Mouse (Mus musculus): ENCODE data around the gene Nmnat3. TPM values are rescaled to one million over a fixed set of nuclear protein-coding genes. Genes with fewer than 3 reads are reported as not detected.

Nmnat3 gene
- polyA plus RNA-seq, 1 experiment from 2014 or later, result 7.7 TPM

- Histone ChIP-seq H3K9me3 (ENCODE audit: control insufficient read depth, low read length) (no peaks in the 10 kb centered on the region), H3K4me3 (ENCODE audit: low read depth, low read length) (no peak overlapping the region), H3K9ac (ENCODE audit: low read length) (no peak overlapping the region), H3K4me2 (replicated peaks; ENCODE audit: low read depth) (no peak overlapping the region), H3K4me1 (replicated peaks; ENCODE audit: control insufficient read depth, insufficient read depth) (no peaks in the 10 kb centered on the region), H3K27me3 (ENCODE audit: control insufficient read depth, insufficient read depth, low read length) (no peaks in the 10 kb centered on the region), H3K27ac (replicated peaks) (no peak overlapping the region), H3K36me3 (ENCODE audit: control insufficient read depth, insufficient read depth, low read length) (no peaks in the 10 kb centered on the region)
- ATAC-seq (ENCODE audit: low FRiP score, low TSS enrichment) (no peak), DNase-seq (ENCODE audit: low spot score) (no peak)
- TF ChIP-seq CTCF (IDR thresholded peaks at IDR 0.05; ENCODE audit: low read depth) (no peak), EP300 (optimal IDR thresholded peaks at IDR 0.05) (no peak)
- 83% methylated on average over 3 of the region's 3 CpGs for WGBS
These were observed 67.7 kb downstream of the Nmnat3 start for GRCm38 (mm10) chr9:98354919-98355318.

GRCm38 (mm10) chr9:98361047-98361446 is 73.8 kb downstream of the Nmnat3 start:
- ATAC-seq (ENCODE audit: low FRiP score, low TSS enrichment), result no peak
- Histone ChIP-seq H3K36me3 (ENCODE audit: control insufficient read depth, insufficient read depth, low read length) (no peaks in the 10 kb centered on the region), H3K27me3 (ENCODE audit: control insufficient read depth, insufficient read depth, low read length) (no peaks in the 10 kb centered on the region), H3K4me1 (replicated peaks; ENCODE audit: control insufficient read depth, insufficient read depth) (no peaks in the 10 kb centered on the region), H3K4me2 (replicated peaks; ENCODE audit: low read depth) (no peak overlapping the region), H3K9ac (ENCODE audit: low read length) (no peak overlapping the region), H3K27ac (replicated peaks) (no peak overlapping the region), H3K9me3 (ENCODE audit: control insufficient read depth, low read length) (no peaks in the 10 kb centered on the region), H3K4me3 (ENCODE audit: low read depth, low read length) (no peak overlapping the region)
- TF ChIP-seq CTCF (IDR thresholded peaks at IDR 0.05; ENCODE audit: low read depth) (no peak), EP300 (optimal IDR thresholded peaks at IDR 0.05) (no peak)
- 45% methylated on average over 3 of the region's 3 CpGs for WGBS
- no peak for DNase-seq (ENCODE audit: low spot score)

- ATAC-seq (ENCODE audit: low FRiP score, low TSS enrichment) (no peak), DNase-seq (ENCODE audit: low spot score) (no peak)
- Histone ChIP-seq H3K4me1 (replicated peaks; ENCODE audit: control insufficient read depth, insufficient read depth) (no peaks in the 10 kb centered on the region), H3K27ac (replicated peaks) (no peak overlapping the region), H3K36me3 (ENCODE audit: control insufficient read depth, insufficient read depth, low read length) (no peaks in the 10 kb centered on the region), H3K4me3 (ENCODE audit: low read depth, low read length) (no peak overlapping the region), H3K9ac (ENCODE audit: low read length) (no peak overlapping the region), H3K27me3 (ENCODE audit: control insufficient read depth, insufficient read depth, low read length) (no peaks in the 10 kb centered on the region), H3K9me3 (ENCODE audit: control insufficient read depth, low read length) (no peaks in the 10 kb centered on the region), H3K4me2 (replicated peaks; ENCODE audit: low read depth) (no peak overlapping the region)
- TF ChIP-seq CTCF (IDR thresholded peaks at IDR 0.05; ENCODE audit: low read depth), result no peak
- no peak for TF ChIP-seq EP300 (optimal IDR thresholded peaks at IDR 0.05)
- 83% methylated on average over 8 of the region's 8 CpGs for WGBS
These were observed 78.8 kb downstream of the Nmnat3 start for GRCm38 (mm10) chr9:98366075-98366474.

- Histone ChIP-seq H3K9me3 (ENCODE audit: control insufficient read depth, low read length) (no peaks in the 10 kb centered on the region), H3K9ac (ENCODE audit: low read length) (no peak overlapping the region), H3K4me2 (replicated peaks; ENCODE audit: low read depth) (no peak overlapping the region), H3K4me3 (ENCODE audit: low read depth, low read length) (no peak overlapping the region), H3K27ac (replicated peaks) (no peak overlapping the region), H3K27me3 (ENCODE audit: control insufficient read depth, insufficient read depth, low read length) (no peaks in the 10 kb centered on the region), H3K4me1 (replicated peaks; ENCODE audit: control insufficient read depth, insufficient read depth) (no peaks in the 10 kb centered on the region), H3K36me3 (ENCODE audit: control insufficient read depth, insufficient read depth, low read length) (no peaks in the 10 kb centered on the region)
- ATAC-seq (ENCODE audit: low FRiP score, low TSS enrichment), result no peak
- no peak for DNase-seq (ENCODE audit: low spot score)
- WGBS, result 86% methylated on average over 13 of the region's 13 CpGs
- no peak for TF ChIP-seq CTCF (IDR thresholded peaks at IDR 0.05; ENCODE audit: low read depth)
These were observed 80.2 kb downstream of the Nmnat3 start for GRCm38 (mm10) chr9:98367333-98367962.

GRCm38 (mm10) chr9:98369707-98370106 is 82.5 kb downstream of the Nmnat3 start:
- Histone ChIP-seq H3K9me3 (ENCODE audit: control insufficient read depth, low read length) (no peaks in the 10 kb centered on the region), H3K4me3 (ENCODE audit: low read depth, low read length) (no peak overlapping the region), H3K4me1 (replicated peaks; ENCODE audit: control insufficient read depth, insufficient read depth) (no peaks in the 10 kb centered on the region), H3K4me2 (replicated peaks; ENCODE audit: low read depth) (no peak overlapping the region), H3K36me3 (ENCODE audit: control insufficient read depth, insufficient read depth, low read length) (no peaks in the 10 kb centered on the region), H3K27ac (replicated peaks) (no peak overlapping the region), H3K27me3 (ENCODE audit: control insufficient read depth, insufficient read depth, low read length) (no peaks in the 10 kb centered on the region), H3K9ac (ENCODE audit: low read length) (no peak overlapping the region)
- ATAC-seq (ENCODE audit: low FRiP score, low TSS enrichment) (no peak), DNase-seq (ENCODE audit: low spot score) (no peak)
- WGBS, result 69% methylated on average over 8 of the region's 8 CpGs
- no peak for TF ChIP-seq CTCF (IDR thresholded peaks at IDR 0.05; ENCODE audit: low read depth)

GRCm38 (mm10) chr9:98373358-98373757 is 86.1 kb downstream of the Nmnat3 start:
- DNase-seq (ENCODE audit: low spot score) (no peak), ATAC-seq (ENCODE audit: low FRiP score, low TSS enrichment) (no peak)
- no peaks in the 10 kb centered on the region for H3K36me3 ChIP-seq (ENCODE audit: control insufficient read depth, insufficient read depth, low read length)
- H3K27ac ChIP-seq (replicated peaks), result no peak overlapping the region
- no peaks in the 10 kb centered on the region for H3K9me3 ChIP-seq (ENCODE audit: control insufficient read depth, low read length)
- no peaks in the 10 kb centered on the region for H3K4me1 ChIP-seq (replicated peaks; ENCODE audit: control insufficient read depth, insufficient read depth)
- H3K4me2 ChIP-seq (replicated peaks; ENCODE audit: low read depth), result no peak overlapping the region
- peak; percentile 37 for TF ChIP-seq CTCF (IDR thresholded peaks at IDR 0.05; ENCODE audit: low read depth)
- no peak for TF ChIP-seq EP300 (optimal IDR thresholded peaks at IDR 0.05)
- no peaks in the 10 kb centered on the region for H3K27me3 ChIP-seq (ENCODE audit: control insufficient read depth, insufficient read depth, low read length)
- no peak overlapping the region for H3K9ac ChIP-seq (ENCODE audit: low read length)
- WGBS, result 93% methylated on average over 5 of the region's 5 CpGs
- no peak overlapping the region for H3K4me3 ChIP-seq (ENCODE audit: low read depth, low read length)

Measured in stomach, postnatal 0 days (tissue).